Mouse (Mus musculus) MEL (cell line): Measurements from ENCODE around the gene Lamtor1. TPM values are rescaled to one million over a fixed set of nuclear protein-coding genes. Genes with fewer than 3 reads are reported as not detected.

Source experiments
- DNase-seq: peaks from one replicate; pipeline ENCODE4 v3.0.0; 2011; ENCODE audit warnings: low read depth, low spot score
- H3K27ac ChIP-seq: 2 replicates; pipeline ENCODE4 v1.5.1; 2012; ENCODE audit warnings: low read depth, mild to moderate bottlenecking, control low read depth, low read length, moderate library complexity; ENCODE audit not compliant: control insufficient read depth
- H3K27me3 ChIP-seq, 2 experiments: fragments of 150-350 bp in 1 of 2; sonication (generic) in 1 of 2; 2 replicates each; pipeline ENCODE4 v1.6.1; 2012; ENCODE audit warnings: low read length in 2 of 2, mild to moderate bottlenecking in 2 of 2, improper control_type of control experiment in 1 of 2, moderate library complexity in 1 of 2; ENCODE audit not compliant: insufficient read depth in 2 of 2, control insufficient read depth in 1 of 2
- H3K36me3 ChIP-seq, 2 experiments: 2 replicates each; pipeline ENCODE4 v1.6.1; 2012 to 2014; ENCODE audit warnings: low read length in 2 of 2, improper control_type of control experiment in 1 of 2, inconsistent platforms in 1 of 2, mild to moderate bottlenecking in 1 of 2; ENCODE audit not compliant: insufficient read depth in 2 of 2, control insufficient read depth in 1 of 2
- H3K4me1 ChIP-seq, 2 experiments: fragments of 150-350 bp in 1 of 2; sonication (generic) in 1 of 2; 2 replicates each; pipeline ENCODE4 v1.6.1; 2012; ENCODE audit warnings: low read length in 2 of 2, improper control_type of control experiment in 1 of 2, mild to moderate bottlenecking in 1 of 2; ENCODE audit not compliant: insufficient read depth in 2 of 2, control insufficient read depth in 1 of 2
- H3K4me3 ChIP-seq, 2 experiments: fragments of 150-350 bp in 1 of 2; sonication (generic) in 1 of 2; 2 replicates each; pipeline ENCODE4 v1.5.1; 2012; ENCODE audit warnings: low read depth in 2 of 2, low read length in 2 of 2, mild to moderate bottlenecking in 2 of 2, moderate library complexity in 2 of 2, control low read depth in 1 of 2, improper control_type of control experiment in 1 of 2; ENCODE audit not compliant: control insufficient read depth in 1 of 2, insufficient read depth in 1 of 2
- H3K79me2 ChIP-seq: 2 replicates; pipeline ENCODE4 v1.6.1; 2012; ENCODE audit warnings: mild to moderate bottlenecking, low read length, moderate library complexity; ENCODE audit not compliant: control insufficient read depth, poor library complexity, insufficient read depth
- H3K9ac ChIP-seq: 2 replicates; pipeline ENCODE4 v1.6.1; 2012; ENCODE audit warnings: low read depth, mild to moderate bottlenecking, control low read depth, low read length, moderate library complexity; ENCODE audit not compliant: control insufficient read depth, poor library complexity, severe bottlenecking
- H3K9me3 ChIP-seq: fragments of 150-350 bp; sonication (generic); replicated peaks from 2 replicates; pipeline ENCODE4 v1.6.1; 2012; ENCODE audit warnings: mild to moderate bottlenecking, low read length, improper control_type of control experiment, moderate library complexity; ENCODE audit not compliant: insufficient read depth
- BHLHE40 ChIP-seq: IDR thresholded peaks from 2 replicates; pipeline ENCODE4 v1.6.1; 2012; ENCODE audit warnings: low read depth, mild to moderate bottlenecking, inconsistent platforms, low read length, improper control_type of control experiment, borderline replicate concordance
- CTCF ChIP-seq, 3 experiments: IDR thresholded peaks in 2 of 3; conservative IDR thresholded peaks in 1 of 3; 2 replicates each; pipeline ENCODE4 v1.5.1; 2011 to 2012; ENCODE audit warnings: low read length in 3 of 3, low read depth in 2 of 3, mild to moderate bottlenecking in 2 of 3, improper control_type of control experiment in 1 of 3, inconsistent platforms in 1 of 3, mixed read lengths in 1 of 3, moderate library complexity in 1 of 3; ENCODE audit not compliant: control insufficient read depth in 1 of 3, insufficient read depth in 1 of 3, poor library complexity in 1 of 3, severe bottlenecking in 1 of 3
- ETS1 ChIP-seq: IDR thresholded peaks from 2 replicates; pipeline ENCODE4 v1.6.1; 2012; ENCODE audit warnings: low read depth, mild to moderate bottlenecking, inconsistent platforms, low read length, improper control_type of control experiment, moderate library complexity
- GABPA ChIP-seq: IDR thresholded peaks from 2 replicates; pipeline ENCODE4 v1.6.1; 2012; ENCODE audit warnings: low read depth, mild to moderate bottlenecking, inconsistent platforms, low read length, improper control_type of control experiment, moderate library complexity
- GATA1 ChIP-seq: IDR thresholded peaks from 2 replicates; pipeline ENCODE4 v1.6.1; 2011; ENCODE audit warnings: low read depth, low read length, improper control_type of control experiment
- JUND ChIP-seq: IDR thresholded peaks from 2 replicates; pipeline ENCODE4 v1.6.1; 2011; ENCODE audit warnings: low read depth, mild to moderate bottlenecking, improper control_type of control experiment, low read length
- KAT2A ChIP-seq: conservative IDR thresholded peaks from 2 replicates; pipeline ENCODE4 v1.6.1; 2012; ENCODE audit warnings: low read depth, low read length, improper control_type of control experiment, inconsistent platforms
- MAX ChIP-seq: IDR thresholded peaks from 2 replicates; pipeline ENCODE4 v1.6.1; 2011; ENCODE audit warnings: low read length, improper control_type of control experiment
- MAZ ChIP-seq: IDR thresholded peaks from 2 replicates; pipeline ENCODE4 v1.6.1; 2012; ENCODE audit warnings: low read depth, mild to moderate bottlenecking, inconsistent platforms, low read length, improper control_type of control experiment
- NELFE ChIP-seq: IDR thresholded peaks from 2 replicates; pipeline ENCODE4 v1.6.1; 2011; ENCODE audit warnings: low read depth, low read length, improper control_type of control experiment
- NRF1 ChIP-seq: IDR thresholded peaks from 2 replicates; pipeline ENCODE4 v1.6.1; 2014; ENCODE audit warnings: low read depth, mild to moderate bottlenecking, inconsistent platforms, low read length, improper control_type of control experiment, moderate library complexity; ENCODE audit not compliant: poor library complexity, insufficient read depth, severe bottlenecking
- POLR2AphosphoS2 ChIP-seq: IDR thresholded peaks from 2 replicates; pipeline ENCODE4 v1.6.1; 2011; ENCODE audit warnings: low read length, improper control_type of control experiment
- SIN3A ChIP-seq: IDR thresholded peaks from 2 replicates; pipeline ENCODE4 v1.6.1; 2012; ENCODE audit warnings: low read length, improper control_type of control experiment, inconsistent platforms
- SMC3 ChIP-seq: IDR thresholded peaks from 2 replicates; pipeline ENCODE4 v1.6.1; 2011; ENCODE audit warnings: low read depth, low read length, improper control_type of control experiment
- ZC3H11A ChIP-seq: IDR thresholded peaks from 2 replicates; pipeline ENCODE4 v1.6.1; 2012; ENCODE audit warnings: low read depth, mild to moderate bottlenecking, inconsistent platforms, low read length, improper control_type of control experiment
- ZNF384 ChIP-seq: IDR thresholded peaks from 2 replicates; pipeline ENCODE4 v1.6.1; 2012; ENCODE audit warnings: low read depth, mild to moderate bottlenecking, inconsistent platforms, low read length, improper control_type of control experiment
- polyA plus RNA-seq, 2 experiments: library from polyadenylated mRNA; stranded (reverse) in 1 of 2; unstranded in 1 of 2; fragments of >175 nt in 1 of 2; fragments of >200 nt in 1 of 2; gene quantifications; 2 replicates each; pipeline versions ENCODE4 v1.2.1 to v1.2.4; 2012; ENCODE audit warnings: low replicate concordance in 2 of 2, low read depth in 1 of 2; ENCODE audit not compliant: insufficient read length in 2 of 2, insufficient read depth in 1 of 2, missing spikeins in 1 of 2
- total RNA-seq: library from RNA; depleted of rRNA; stranded (reverse); fragments of 300-350 nt; gene quantifications from 2 replicates; pipeline ENCODE4 v1.2.3, GENCODE M21; 2012

The Lamtor1 gene
- total and polyA plus RNA-seq, 3 experiments: 79.5 to 115 TPM; not detected in 1

DNA sequence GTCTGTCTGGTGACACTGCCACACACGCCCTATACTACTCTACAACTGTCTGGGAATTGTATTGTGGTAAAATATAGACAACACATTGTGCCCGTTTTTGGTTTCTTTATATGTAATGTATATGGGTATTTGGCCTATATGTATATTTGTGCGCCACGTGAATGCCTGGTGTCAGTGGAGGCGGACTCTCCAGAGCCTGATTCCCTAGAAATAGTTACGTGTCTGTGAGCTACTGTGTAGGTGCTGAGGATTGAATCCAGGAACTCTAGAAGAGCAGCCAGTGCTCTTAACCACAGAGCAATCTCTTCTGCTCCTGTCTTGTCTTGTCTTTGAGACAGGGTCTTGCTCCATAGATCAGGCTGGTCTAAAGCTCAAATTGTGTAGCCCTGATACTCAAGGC, 19.4 kb upstream of the Lamtor1 start:
- peaks cover 0 to 4% of the 10 kb centered on the region in 2 experiments; a peak in 2 of 4 replicates for H3K27me3 ChIP-seq
- no peak for DNase-seq
- no peaks in the 10 kb centered on the region for H3K79me2 ChIP-seq

DNA sequence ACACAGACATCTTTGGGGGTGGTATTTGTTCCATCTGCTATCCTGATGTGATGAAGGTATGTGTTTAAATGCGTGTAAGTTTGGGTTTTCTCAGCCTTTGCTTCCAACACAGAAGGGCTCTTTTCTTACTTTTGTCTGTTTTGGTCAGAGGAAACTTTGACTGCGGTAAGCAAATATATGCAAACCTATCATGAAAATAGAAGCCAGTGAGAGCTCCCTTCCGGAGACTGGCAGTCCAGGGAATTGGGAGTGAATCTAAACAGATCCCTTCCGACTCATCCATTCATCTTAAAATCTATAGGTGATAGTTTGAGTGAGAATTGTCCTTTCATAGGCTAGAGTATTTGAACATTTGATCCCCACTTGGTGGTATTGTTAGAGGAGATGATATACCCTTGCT, 17.2 kb upstream of the Lamtor1 start:
- Histone ChIP-seq H3K4me3 (no peak overlapping the region), H3K9ac (no peak overlapping the region), H3K27me3 (peaks cover 0 to 1% of the 10 kb centered on the region in 2 experiments; a peak in 2 of 4 replicates), H3K27ac (no peak overlapping the region), H3K79me2 (no peaks in the 10 kb centered on the region), H3K36me3 (no peaks in the 10 kb centered on the region), H3K9me3 (no peaks in the 10 kb centered on the region), H3K4me1 (no peaks in the 10 kb centered on the region)
- no peak for DNase-seq
- TF ChIP-seq SIN3A: no peak
- TF ChIP-seq NELFE: no peak
- no peak for TF ChIP-seq JUND
- TF ChIP-seq BHLHE40: no peak
- TF ChIP-seq ETS1: no peak

More for the DNA sequence above, 19.4 kb upstream of the Lamtor1 start:
- TF ChIP-seq ZNF384: no peak
- no peak for TF ChIP-seq NRF1
- no peak for TF ChIP-seq POLR2AphosphoS2
- no peak for TF ChIP-seq KAT2A
- no peak for TF ChIP-seq MAX
- no peak for TF ChIP-seq GABPA
- no peak for TF ChIP-seq GATA1
- Histone ChIP-seq H3K9me3 (no peaks in the 10 kb centered on the region), H3K4me1 (no peaks in the 10 kb centered on the region), H3K36me3 (no peaks in the 10 kb centered on the region), H3K4me3 (no peak overlapping the region), H3K27ac (no peak overlapping the region), H3K9ac (no peak overlapping the region)

DNA sequence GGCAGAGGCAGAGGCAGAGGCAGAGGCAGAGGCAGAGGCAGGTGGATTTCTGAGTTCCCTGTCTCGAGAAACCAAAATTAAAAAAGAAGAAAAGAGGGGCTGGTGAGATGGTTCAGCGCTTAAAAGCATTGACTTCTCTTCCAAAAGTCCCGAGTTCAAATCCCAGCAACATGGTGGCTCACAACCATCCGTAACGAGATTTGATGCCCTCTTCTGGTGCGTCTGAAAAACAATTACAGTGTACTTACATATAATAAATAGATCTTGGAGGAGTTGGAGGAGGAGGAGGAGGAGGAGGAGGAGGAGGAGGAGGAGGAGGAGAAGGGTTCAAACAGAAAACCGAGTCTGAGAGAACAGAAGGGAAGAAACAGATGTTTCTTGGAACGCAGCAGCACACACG, 10.0 kb upstream of the Lamtor1 start:
- DNase-seq: no peak
- peaks cover 0 to 8% of the 10 kb centered on the region in 2 experiments; a peak in 2 of 4 replicates for H3K36me3 ChIP-seq
- no peaks in the 10 kb centered on the region for H3K9me3 ChIP-seq
- H3K27ac ChIP-seq: peak overlapping the region; percentile 34
- H3K4me3 ChIP-seq: peak overlapping the region; percentile 63 to 66
- peaks cover 1% of the 10 kb centered on the region; the same call in 1 of the 2 replicates for H3K79me2 ChIP-seq
- H3K9ac ChIP-seq: peak overlapping the region; percentile 69
- H3K4me1 ChIP-seq: peaks cover 0 to 4% of the 10 kb centered on the region in 2 experiments; a peak in 2 of 4 replicates
- TF ChIP-seq ZC3H11A: no peak
- peak in 1 of 3 experiments; percentile 13; a peak in 1 of 6 replicates for TF ChIP-seq CTCF (IDR thresholded peaks at IDR 0.05 in 2 of 3, conservative IDR thresholded peaks at IDR 0.05 in 1 of 3; ENCODE audit: control insufficient read depth in 1 of 3, insufficient read depth in 1 of 3, low read depth in 2 of 3, low read length in 3 of 3, poor library complexity in 1 of 3, severe bottlenecking in 1 of 3)
- TF ChIP-seq SMC3: peak; percentile 28; the same call in 1 of the 2 replicates
- TF ChIP-seq NRF1: no peak
- TF ChIP-seq MAZ: peak; percentile 31; the same call in 1 of the 2 replicates
- H3K27me3 ChIP-seq: no peaks in the 10 kb centered on the region; a peak in 1 of 4 replicates
